Mouse (Mus musculus): ENCODE measurements around the gene Zfand2a.

DNA sequence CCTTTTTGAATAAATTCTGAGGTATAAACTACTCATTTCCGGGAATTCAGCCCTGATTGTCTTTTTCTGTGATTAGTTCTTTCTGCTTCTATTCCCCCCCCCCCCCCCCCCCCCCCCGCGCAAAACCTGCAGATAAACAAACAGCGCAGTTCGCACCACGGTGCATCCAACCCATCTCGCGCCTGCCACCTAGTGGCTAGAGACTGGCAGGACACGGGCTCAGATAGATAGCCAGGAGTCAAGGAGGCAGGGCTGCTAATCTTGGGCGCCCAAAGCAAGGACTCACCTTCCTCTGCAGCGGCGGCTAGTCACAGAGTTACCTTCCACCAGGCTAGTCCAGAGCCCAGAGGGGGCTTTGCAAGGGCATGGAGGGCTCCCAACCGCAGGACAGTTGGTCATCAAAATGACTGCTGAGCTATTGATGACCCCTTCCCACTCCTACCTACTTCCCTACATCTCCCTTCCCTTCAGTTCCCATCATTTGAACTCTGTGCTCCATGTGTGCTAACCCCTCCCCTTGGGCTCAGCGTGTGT, 20.8 kb upstream of the Zfand2a start:
- TF ChIP-seq CTCF (IDR thresholded peaks at IDR 0.05; ENCODE audit: low read depth, low read length): peak; percentile 69
- TF ChIP-seq GATA1 (IDR thresholded peaks at IDR 0.05; ENCODE audit: borderline replicate concordance, low read length): no peak
- TF ChIP-seq GATA2 (IDR thresholded peaks at IDR 0.05; ENCODE audit: borderline replicate concordance, low read depth, low read length): no peak
